Mouse (Mus musculus): ENCODE data around the gene Plekhg6. TPM values are rescaled to one million over a fixed set of nuclear protein-coding genes. Genes with fewer than 3 reads are reported as not detected.
A peak's percentile ranks its signal among the peaks of the same experiment; 100 is the strongest.

The Plekhg6 gene
- 0.05 TPM in 1 of 2 replicates, not detected in the other for polyA plus RNA-seq (2014; fragmentation: Nextera tagmentation; extraction: Ambion mirVana)

- no peaks in the 10 kb centered on the region for H3K36me3 ChIP-seq (ENCODE audit: control insufficient read depth, insufficient read depth, low read length)
- 5% methylated on average over 39 of the region's 40 CpGs for WGBS
- ATAC-seq (ENCODE audit: insufficient number of reproducible peaks, insufficient read depth, low FRiP score, low read depth) = no peak
- H3K4me2 ChIP-seq (ENCODE audit: low read length) = peak within 1 kb of the TSS; percentile 65
- peaks cover 18% of the 10 kb centered on the region in 2 experiments for H3K4me1 ChIP-seq (ENCODE audit: control insufficient read depth in 2 of 2, insufficient read depth in 2 of 2, low read length in 2 of 2)
- peaks cover 64% of the 10 kb centered on the region for H3K27me3 ChIP-seq (ENCODE audit: control insufficient read depth, insufficient read depth, low read length)
- no peak within 1 kb of the TSS for H3K27ac ChIP-seq (replicated peaks in 1 of 2; ENCODE audit: control insufficient read depth in 1 of 2, insufficient read depth in 1 of 2, low read depth in 2 of 2, low read length in 2 of 2)
- peak within 1 kb of the TSS; percentile 9 to 36; a peak in 3 of 4 replicates for H3K4me3 ChIP-seq (ENCODE audit: control insufficient read depth in 1 of 2, insufficient read depth in 1 of 2, low read depth in 1 of 2, low read length in 2 of 2)
- no peak within 1 kb of the TSS; the same call in 1 of the 2 replicates for H3K9ac ChIP-seq (ENCODE audit: low read length)
- H3K9me3 ChIP-seq (ENCODE audit: control insufficient read depth, low read length) = no peaks in the 10 kb centered on the region
Measured at GRCm38 (mm10) chr6:125380372-125381360, at the start of gene Plekhg6. Plekhg6 (minus strand) TSS chr6:125380793.

DNA sequence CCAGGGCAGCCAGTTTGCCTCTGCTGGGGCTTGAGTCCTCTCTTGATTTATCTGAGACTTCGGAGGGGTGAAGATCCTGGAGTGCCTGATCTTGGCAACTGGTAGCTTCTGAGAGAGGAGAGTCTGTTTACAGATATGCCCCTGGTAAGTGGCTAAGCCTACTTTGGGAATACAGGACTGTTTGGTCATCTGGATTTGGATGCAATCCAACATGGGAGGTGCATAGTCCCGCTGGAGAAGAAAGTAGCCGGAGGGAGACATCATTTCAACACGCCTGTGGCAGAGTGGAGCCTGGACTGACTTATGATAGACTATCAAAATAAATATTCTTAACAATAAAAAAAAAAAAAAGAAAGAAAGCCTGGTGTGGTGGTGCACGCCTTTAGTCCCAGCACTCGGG lies 49.1 kb upstream of the Plekhg6 start:
- ATAC-seq (ENCODE audit: insufficient number of reproducible peaks, insufficient read depth, low FRiP score, low read depth) = no peak
- WGBS = 45% methylated on average over 6 of the region's 6 CpGs

DNA sequence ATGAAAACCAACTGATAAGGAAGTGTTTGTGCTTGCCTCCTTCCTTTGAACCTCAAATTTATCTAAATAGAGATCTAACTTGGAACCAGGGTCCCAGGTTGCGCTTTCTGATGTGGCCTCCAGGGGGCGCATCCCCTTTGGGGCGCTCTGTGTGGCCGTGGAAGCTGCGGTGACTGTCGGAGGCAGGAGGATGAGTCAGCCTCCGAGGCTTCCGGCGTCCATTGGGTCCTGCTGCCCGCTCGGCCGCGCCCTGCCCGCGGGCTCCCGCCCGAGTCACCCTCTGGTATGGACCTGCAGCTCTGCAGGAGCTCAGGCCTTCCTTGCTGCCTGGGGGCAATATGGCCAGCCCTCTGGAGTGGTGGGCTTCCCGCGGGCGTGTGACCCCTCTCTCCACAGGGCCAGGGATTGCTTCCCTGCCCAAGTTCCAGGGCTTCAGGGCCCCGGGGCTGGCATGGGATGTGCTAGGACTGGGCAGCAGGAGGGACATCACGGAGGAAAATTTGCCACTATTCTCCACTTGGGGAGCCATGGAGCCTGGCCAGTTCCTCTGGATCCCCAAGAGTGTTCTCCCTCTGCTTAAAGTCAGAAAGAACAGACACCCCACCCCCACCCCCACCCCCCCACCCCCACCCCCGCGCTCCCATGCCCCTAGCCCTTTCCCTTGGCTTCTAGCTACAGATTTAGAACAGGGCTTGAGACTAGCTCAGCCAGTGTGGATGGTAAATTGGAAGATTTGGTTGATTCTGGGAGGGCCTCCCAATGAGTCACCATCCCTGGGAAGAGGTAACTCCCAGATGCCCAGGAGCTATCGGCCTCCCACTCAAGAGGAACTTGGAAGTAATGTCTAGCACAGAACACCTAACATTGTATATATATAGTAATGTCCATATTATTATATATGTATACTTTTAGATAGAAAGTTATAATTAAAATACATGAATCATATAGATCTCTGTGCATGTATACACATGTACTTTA lies 46.1 kb upstream of the Plekhg6 start:
- Histone ChIP-seq H3K4me2 (ENCODE audit: low read length) (peak overlapping the region; percentile 91), H3K36me3 (ENCODE audit: control insufficient read depth, insufficient read depth, low read length) (no peaks in the 10 kb centered on the region), H3K9ac (ENCODE audit: low read length) (peak overlapping the region; percentile 65), H3K27me3 (ENCODE audit: control insufficient read depth, insufficient read depth, low read length) (0 out of 2 replicates have a peak, but pooled peaks cover 3% of the 10 kb centered on the region), H3K4me3 (ENCODE audit: control insufficient read depth in 1 of 2, insufficient read depth in 1 of 2, low read depth in 1 of 2, low read length in 2 of 2) (peak overlapping the region; percentile 44 to 45), H3K27ac (replicated peaks in 1 of 2; ENCODE audit: control insufficient read depth in 1 of 2, insufficient read depth in 1 of 2, low read depth in 2 of 2, low read length in 2 of 2) (peak overlapping the region; percentile 9 to 53; a peak in 2 of 4 replicates), H3K4me1 (ENCODE audit: control insufficient read depth in 2 of 2, insufficient read depth in 2 of 2, low read length in 2 of 2) (peaks cover 10 to 19% of the 10 kb centered on the region in 2 experiments), H3K9me3 (ENCODE audit: control insufficient read depth, low read length) (no peaks in the 10 kb centered on the region)
- WGBS = 2% methylated on average over 25 of the region's 25 CpGs
- ATAC-seq (ENCODE audit: insufficient number of reproducible peaks, insufficient read depth, low FRiP score, low read depth) = peak; percentile 78

More for the DNA sequence above, 49.1 kb upstream of the Plekhg6 start:
- no peaks in the 10 kb centered on the region for H3K36me3 ChIP-seq (ENCODE audit: control insufficient read depth, insufficient read depth, low read length)
- H3K27ac ChIP-seq (replicated peaks in 1 of 2; ENCODE audit: control insufficient read depth in 1 of 2, insufficient read depth in 1 of 2, low read depth in 2 of 2, low read length in 2 of 2) = no peak overlapping the region
- no peak overlapping the region for H3K9ac ChIP-seq (ENCODE audit: low read length)
- no peak overlapping the region for H3K4me3 ChIP-seq (ENCODE audit: control insufficient read depth in 1 of 2, insufficient read depth in 1 of 2, low read depth in 1 of 2, low read length in 2 of 2)
- H3K4me2 ChIP-seq (ENCODE audit: low read length) = no peak overlapping the region
- H3K27me3 ChIP-seq (ENCODE audit: control insufficient read depth, insufficient read depth, low read length) = 0 out of 2 replicates have a peak, but pooled peaks cover 3% of the 10 kb centered on the region
- peaks cover 9 to 23% of the 10 kb centered on the region in 2 experiments for H3K4me1 ChIP-seq (ENCODE audit: control insufficient read depth in 2 of 2, insufficient read depth in 2 of 2, low read length in 2 of 2)
- H3K9me3 ChIP-seq (ENCODE audit: control insufficient read depth, low read length) = no peaks in the 10 kb centered on the region

DNA sequence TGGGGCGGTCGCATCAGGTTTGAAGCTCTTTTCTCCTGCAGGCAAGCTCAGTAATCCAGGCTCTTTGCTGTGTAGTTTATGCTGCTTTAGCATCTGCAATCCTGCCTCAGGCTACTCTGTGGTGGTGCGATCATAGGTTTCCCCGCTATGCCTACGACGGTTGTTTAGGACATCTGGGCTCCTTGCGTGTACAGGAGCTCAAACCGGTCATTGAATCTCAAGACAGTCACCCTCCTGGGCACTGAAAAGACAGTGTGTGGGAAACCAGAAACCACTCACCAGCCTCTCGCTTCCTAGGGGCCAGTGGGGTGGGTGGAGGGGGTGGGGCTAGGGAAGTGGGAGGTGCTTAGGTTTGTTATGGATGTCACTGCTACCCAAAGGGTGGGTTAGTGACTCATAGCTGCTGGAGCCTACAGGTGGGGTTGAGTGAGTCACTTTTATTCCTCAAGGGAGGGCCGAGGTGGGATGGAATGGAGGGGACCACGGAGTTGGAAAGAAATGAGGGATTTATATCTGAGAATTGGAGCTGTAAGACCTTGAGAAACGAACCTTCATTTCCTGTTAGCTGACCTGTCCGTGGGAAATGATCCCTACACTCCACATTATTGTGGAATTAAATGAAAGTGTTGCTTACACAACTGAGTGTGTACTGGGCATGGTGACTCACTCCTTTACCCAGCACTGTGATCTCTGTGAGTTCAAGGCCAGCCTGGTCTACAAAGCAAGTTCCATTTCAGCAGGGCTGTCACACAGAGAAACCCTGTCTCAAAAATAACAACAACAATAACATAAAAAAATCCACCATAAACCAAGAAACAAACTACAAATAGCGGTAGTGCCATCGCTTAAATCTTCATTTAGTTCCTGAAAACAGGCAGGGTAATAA lies 44.9 kb upstream of the Plekhg6 start:
- 58% methylated on average over 15 of the region's 15 CpGs for WGBS
- Histone ChIP-seq H3K36me3 (ENCODE audit: control insufficient read depth, insufficient read depth, low read length) (no peaks in the 10 kb centered on the region), H3K27ac (replicated peaks in 1 of 2; ENCODE audit: control insufficient read depth in 1 of 2, insufficient read depth in 1 of 2, low read depth in 2 of 2, low read length in 2 of 2) (no peak overlapping the region), H3K9me3 (ENCODE audit: control insufficient read depth, low read length) (no peaks in the 10 kb centered on the region), H3K27me3 (ENCODE audit: control insufficient read depth, insufficient read depth, low read length) (0 out of 2 replicates have a peak, but pooled peaks cover 3% of the 10 kb centered on the region), H3K9ac (ENCODE audit: low read length) (no peak overlapping the region), H3K4me3 (ENCODE audit: control insufficient read depth in 1 of 2, insufficient read depth in 1 of 2, low read depth in 1 of 2, low read length in 2 of 2) (no peak overlapping the region), H3K4me2 (ENCODE audit: low read length) (no peak overlapping the region), H3K4me1 (ENCODE audit: control insufficient read depth in 2 of 2, insufficient read depth in 2 of 2, low read length in 2 of 2) (peaks cover 10 to 19% of the 10 kb centered on the region in 2 experiments)
- no peak for ATAC-seq (ENCODE audit: insufficient number of reproducible peaks, insufficient read depth, low FRiP score, low read depth)

DNA sequence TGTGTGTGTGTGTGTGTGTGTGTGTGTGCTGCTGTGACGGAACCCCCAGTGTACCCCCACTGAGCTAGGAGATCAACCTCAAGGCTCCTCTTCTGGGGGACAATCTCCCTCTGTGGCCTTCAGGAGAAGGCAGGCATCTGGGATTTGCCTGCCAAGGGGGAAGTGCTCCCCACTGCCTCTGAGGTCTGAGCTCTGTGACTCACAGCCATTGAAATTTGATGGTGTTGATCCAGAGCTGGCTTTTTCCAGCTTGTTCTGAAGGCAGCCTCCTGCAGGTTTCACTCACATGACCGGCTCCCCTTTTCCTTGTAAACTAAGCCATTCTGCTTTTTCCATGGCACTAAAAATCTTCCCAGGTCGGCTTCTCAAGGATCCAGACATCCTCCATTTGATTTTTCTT lies 43.6 kb upstream of the Plekhg6 start:
- no peak overlapping the region for H3K9ac ChIP-seq (ENCODE audit: low read length)
- peaks cover 6 to 15% of the 10 kb centered on the region in 2 experiments for H3K4me1 ChIP-seq (ENCODE audit: control insufficient read depth in 2 of 2, insufficient read depth in 2 of 2, low read length in 2 of 2)
- 71% methylated on average over 3 of the region's 3 CpGs for WGBS
- H3K27ac ChIP-seq (replicated peaks in 1 of 2; ENCODE audit: control insufficient read depth in 1 of 2, insufficient read depth in 1 of 2, low read depth in 2 of 2, low read length in 2 of 2) = no peak overlapping the region
- no peak overlapping the region for H3K4me3 ChIP-seq (ENCODE audit: control insufficient read depth in 1 of 2, insufficient read depth in 1 of 2, low read depth in 1 of 2, low read length in 2 of 2)
- no peaks in the 10 kb centered on the region for H3K9me3 ChIP-seq (ENCODE audit: control insufficient read depth, low read length)
- ATAC-seq (ENCODE audit: insufficient number of reproducible peaks, insufficient read depth, low FRiP score, low read depth) = no peak
- H3K4me2 ChIP-seq (ENCODE audit: low read length) = no peak overlapping the region
- peaks cover 6% of the 10 kb centered on the region; the same call in 1 of the 2 replicates for H3K27me3 ChIP-seq (ENCODE audit: control insufficient read depth, insufficient read depth, low read length)
- no peaks in the 10 kb centered on the region for H3K36me3 ChIP-seq (ENCODE audit: control insufficient read depth, insufficient read depth, low read length)

GRCm38 (mm10) chr6:125423507-125423906 lies 42.9 kb upstream of the Plekhg6 start:
- ATAC-seq (ENCODE audit: insufficient number of reproducible peaks, insufficient read depth, low FRiP score, low read depth) = no peak
- Histone ChIP-seq H3K9ac (ENCODE audit: low read length) (no peak overlapping the region), H3K27ac (replicated peaks in 1 of 2; ENCODE audit: control insufficient read depth in 1 of 2, insufficient read depth in 1 of 2, low read depth in 2 of 2, low read length in 2 of 2) (no peak overlapping the region), H3K4me3 (ENCODE audit: control insufficient read depth in 1 of 2, insufficient read depth in 1 of 2, low read depth in 1 of 2, low read length in 2 of 2) (no peak overlapping the region), H3K4me1 (ENCODE audit: control insufficient read depth in 2 of 2, insufficient read depth in 2 of 2, low read length in 2 of 2) (peaks cover 6 to 15% of the 10 kb centered on the region in 2 experiments), H3K4me2 (ENCODE audit: low read length) (no peak overlapping the region), H3K9me3 (ENCODE audit: control insufficient read depth, low read length) (no peaks in the 10 kb centered on the region), H3K36me3 (ENCODE audit: control insufficient read depth, insufficient read depth, low read length) (no peaks in the 10 kb centered on the region), H3K27me3 (ENCODE audit: control insufficient read depth, insufficient read depth, low read length) (peaks cover 6% of the 10 kb centered on the region; the same call in 1 of the 2 replicates)
- WGBS = 61% methylated on average over 13 of the region's 13 CpGs
